9 mouse cellular contexts compared by ENCODE assay signal in genomic region chr6:116385194-116386044, GRCm38 (mm10). TPM values are rescaled to one million over a fixed set of nuclear protein-coding genes. Genes with fewer than 3 reads are reported as not detected.
DNase-seq lines count a peak whose midpoint lies in the region; ATAC-seq and TF ChIP-seq lines count a peak whose summit lies in the region.
"Had no signal": no experiment of that assay in that cellular context is flagged by ENCODE, and none has a peak within 500 bp of the region (broad histone marks: within the 10 kb centered on the region; RNA-seq: fewer than 3 reads in every experiment).

No protein-coding gene starts in this region.

- no peaks in the 10 kb centered on the region for H3K36me3 ChIP-seq in hindbrain, embryonic 11.5 days (ENCODE audit: control insufficient read depth, insufficient read depth, low read length)
- H3K36me3 ChIP-seq in neural tube, embryonic 13.5 days = no peaks in the 10 kb centered on the region

- peaks cover 2% of the 10 kb centered on the region; the same call in 1 of the 2 replicates for H3K4me1 ChIP-seq in hindbrain, embryonic 11.5 days (replicated peaks; ENCODE audit: control insufficient read depth, insufficient read depth, low read length)
- H3K4me1 ChIP-seq in neural tube, embryonic 13.5 days (replicated peaks) = peaks cover 31% of the 10 kb centered on the region

- no peak overlapping the region for H3K4me2 ChIP-seq in hindbrain, embryonic 11.5 days (replicated peaks; ENCODE audit: low read depth, low read length)
- H3K4me2 ChIP-seq in neural tube, embryonic 13.5 days = peak overlapping the region; percentile 44

- peak overlapping the region; percentile 4; the same call in 1 of the 2 replicates for H3K27ac ChIP-seq in left cerebral cortex, adult 2 months
- no peak overlapping the region for H3K27ac ChIP-seq in hindbrain, embryonic 11.5 days (ENCODE audit: low read depth, low read length)
- peak overlapping the region; percentile 82 for H3K27ac ChIP-seq in neural tube, embryonic 13.5 days (replicated peaks)

- H3K4me3 ChIP-seq in left cerebral cortex, adult 2 months = no peak overlapping the region
- H3K4me3 ChIP-seq in hindbrain, embryonic 11.5 days (ENCODE audit: low read depth, low read length) = no peak overlapping the region
- 0 out of 2 replicates have a peak overlapping the region, but pooled peaks have one; percentile 3 for H3K4me3 ChIP-seq in neural tube, embryonic 13.5 days

- no peaks in the 10 kb centered on the region for H3K27me3 ChIP-seq in hindbrain, embryonic 11.5 days (ENCODE audit: control insufficient read depth, insufficient read depth, low read length)
- H3K27me3 ChIP-seq in neural tube, embryonic 13.5 days = no peaks in the 10 kb centered on the region

- no peaks in the 10 kb centered on the region for H3K9me3 ChIP-seq in hindbrain, embryonic 11.5 days (ENCODE audit: control insufficient read depth, low read length)
- no peaks in the 10 kb centered on the region for H3K9me3 ChIP-seq in neural tube, embryonic 13.5 days

- intact Hi-C loops in left cerebral cortex, adult 2 months (cut with DNase I) = no loop called here
- intact Hi-C loops in left cerebral cortex, postnatal 4 days (cut with DNase I) = no loop called here

- no peak for DNase-seq in left cerebral cortex, adult 2 months (ENCODE audit: extremely low spot score in 1 of 2, low spot score in 2 of 2)
- no peak for DNase-seq in left cerebral cortex, postnatal 4 days
- no peak for DNase-seq in hindbrain, embryonic 11.5 days (ENCODE audit: low spot score)
- peak; percentile 27 for DNase-seq in kidney, postnatal 10 days
- no peak for DNase-seq in adrenal gland, postnatal 10 days
- DNase-seq in testis, postnatal 14 days (ENCODE audit: low spot score) = no peak
- DNase-seq in spleen, postnatal 36 days (ENCODE audit: low spot score in 2 of 2) = no peak
- DNase-seq: gastrocnemius, postnatal 14 days had no signal

- no peak overlapping the region for H3K9ac ChIP-seq in hindbrain, embryonic 11.5 days (ENCODE audit: low read depth, low read length)
- peak overlapping the region; percentile 64 for H3K9ac ChIP-seq in neural tube, embryonic 13.5 days

- 32% methylated on average over 5 of the region's 5 CpGs for WGBS in hindbrain, embryonic 11.5 days
- WGBS in neural tube, embryonic 13.5 days = 14% methylated on average over 5 of the region's 5 CpGs

- no peak for TF ChIP-seq CTCF in left cerebral cortex, adult 2 months (IDR thresholded peaks at IDR 0.05)

- 0 out of 2 replicates have a peak, but pooled peaks have one; percentile 10 for ATAC-seq in hindbrain, embryonic 11.5 days (ENCODE audit: low FRiP score)
- peak; percentile 36 for ATAC-seq in neural tube, embryonic 13.5 days (ENCODE audit: low read depth)

RNA-seq across cellular contexts. Expression of gene March8, which starts 47.6 kb away (rescaled TPM):
- 10 to 100 TPM; 45.5 to 49.5 TPM for total RNA-seq in left cerebral cortex, adult 2 months (2021)
- 100 to 1,000 TPM in 1 of 2 experiments, 10 to 100 TPM in 1; 98.6 to 103 TPM for total RNA-seq in left cerebral cortex, postnatal 4 days (2021)
- 47.9 and 52.8 TPM in 2 replicates for polyA plus RNA-seq in hindbrain, embryonic 11.5 days (2014; fragmentation: Nextera tagmentation; extraction: Ambion mirVana)
- polyA plus RNA-seq in neural tube, embryonic 13.5 days (2015; fragmentation: Nextera tagmentation; extraction: Ambion mirVana) = 58.1 and 58.7 TPM in 2 replicates
- 10 to 100 TPM; 50.7 to 67.1 TPM for total RNA-seq in adrenal gland, postnatal 10 days (2021)
